Mouse (Mus musculus): ENCODE results near the gene Mrps33. TPM values are rescaled to one million over a fixed set of nuclear protein-coding genes. Genes with fewer than 3 reads are reported as not detected.

Gene Mrps33
- 75.0 and 97.6 TPM in 2 replicates for polyA plus RNA-seq (2012; rRNA removed)

DNA sequence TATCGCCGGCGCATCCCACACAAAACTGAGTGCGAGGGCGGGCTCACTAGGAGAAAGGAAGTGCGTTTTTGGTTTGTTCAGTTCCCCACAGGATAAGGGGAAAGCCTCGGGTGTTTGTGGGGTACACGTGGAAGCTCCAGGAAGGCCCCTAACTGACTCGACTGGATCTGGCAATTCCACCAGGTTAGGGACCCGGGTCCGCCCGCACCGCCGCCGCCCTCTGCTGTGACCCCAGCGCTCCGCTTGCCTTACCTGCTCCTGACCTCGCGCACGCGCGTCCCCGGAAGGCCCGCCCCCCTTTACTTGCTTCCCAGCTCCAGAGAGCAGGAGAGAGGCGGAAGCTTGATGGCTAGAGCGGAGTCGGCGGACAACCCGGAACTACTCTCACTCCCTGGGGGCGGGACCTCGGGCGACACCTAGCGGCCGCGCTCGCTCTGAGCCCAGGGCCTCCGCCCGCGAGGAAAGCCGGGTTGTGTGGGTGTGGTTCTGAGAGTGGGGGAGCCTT, at the start of gene Mrps33:
Gene Mrps33 (minus strand): TSS at position 377 of the 505 bp plus-strand sequence.

Other genes with a start within 250 kb of the Mrps33 start
- gene Adck2, start 237.1 kb downstream of the Mrps33 start, polyA plus RNA-seq (2012; rRNA removed) = 4.0 and 4.3 TPM in 2 replicates
- gene Gm42420, start 225.2 kb downstream of the Mrps33 start, polyA plus RNA-seq (2012; rRNA removed) = 0.55 and 0.91 TPM in 2 replicates
- 120 and 131 TPM in 2 replicates for gene Ndufb2, start 218.4 kb downstream of the Mrps33 start, polyA plus RNA-seq (2012; rRNA removed)
- gene Braf, start 85.5 kb downstream of the Mrps33 start, polyA plus RNA-seq (2012; rRNA removed) = 3.1 and 3.7 TPM in 2 replicates
- 0.05 TPM in 1 of 2 replicates, not detected in the other for gene Tmem178b, start 62.3 kb upstream of the Mrps33 start, polyA plus RNA-seq (2012; rRNA removed)